In the genomic region with DNA sequence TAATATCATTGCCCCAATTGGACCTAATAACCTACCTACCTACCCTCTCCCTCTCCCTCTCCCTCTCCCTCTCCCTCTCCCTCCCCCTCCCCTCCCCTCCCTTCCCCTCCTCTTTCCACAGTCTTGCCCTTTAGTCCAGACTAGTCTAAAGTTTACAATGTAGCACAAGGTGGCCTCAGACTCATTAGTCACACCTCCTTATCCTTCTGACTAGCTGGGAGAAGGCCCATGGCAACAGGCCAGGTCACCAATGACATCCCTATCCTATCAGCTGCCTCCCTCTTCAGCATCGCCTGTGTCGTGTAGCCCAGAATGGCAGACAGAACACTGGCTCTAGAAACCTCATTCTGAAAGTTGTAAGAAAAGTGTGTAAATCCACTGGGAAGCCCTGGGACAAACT, we compare ENCODE assay signal across 11 mouse cellular contexts. TPM values are rescaled to one million over a fixed set of nuclear protein-coding genes. Genes with fewer than 3 reads are reported as not detected.
DNase-seq lines count a peak whose midpoint lies in the region; ATAC-seq lines count a peak whose summit lies in the region.
"Had no signal": no experiment of that assay in that cellular context is flagged by ENCODE, and none has a peak within 500 bp of the region (broad histone marks: within the 10 kb centered on the region; RNA-seq: fewer than 3 reads in every experiment).

No protein-coding gene starts in this region.

- no peak overlapping the region for H3K4me2 ChIP-seq in forebrain, embryonic 13.5 days
- H3K4me2 ChIP-seq in forebrain, embryonic 15.5 days (replicated peaks): no peak overlapping the region
- H3K4me2 ChIP-seq in kidney, embryonic 14.5 days (replicated peaks; ENCODE audit: low read depth, low read length): no peak overlapping the region

- H3K36me3 ChIP-seq in forebrain, embryonic 13.5 days (ENCODE audit: poor library complexity, severe bottlenecking): no peaks in the 10 kb centered on the region
- no peaks in the 10 kb centered on the region for H3K36me3 ChIP-seq in forebrain, embryonic 15.5 days
- no peaks in the 10 kb centered on the region for H3K36me3 ChIP-seq in kidney, embryonic 14.5 days (ENCODE audit: control insufficient read depth, insufficient read depth, low read length)

- H3K4me3 ChIP-seq in forebrain, embryonic 13.5 days: no peak overlapping the region
- no peak overlapping the region for H3K4me3 ChIP-seq in forebrain, embryonic 15.5 days
- no peak overlapping the region for H3K4me3 ChIP-seq in kidney, embryonic 14.5 days (ENCODE audit: low read length)
- H3K4me3 ChIP-seq: left cerebral cortex, adult 2 months had no signal

- H3K27me3 ChIP-seq in forebrain, embryonic 13.5 days: no peaks in the 10 kb centered on the region
- no peaks in the 10 kb centered on the region for H3K27me3 ChIP-seq in forebrain, embryonic 15.5 days
- H3K27me3 ChIP-seq in kidney, embryonic 14.5 days (ENCODE audit: control insufficient read depth, insufficient read depth, low read length): no peaks in the 10 kb centered on the region

- no peaks in the 10 kb centered on the region for H3K4me1 ChIP-seq in forebrain, embryonic 13.5 days
- peaks cover 8% of the 10 kb centered on the region for H3K4me1 ChIP-seq in forebrain, embryonic 15.5 days
- no peaks in the 10 kb centered on the region for H3K4me1 ChIP-seq in kidney, embryonic 14.5 days (ENCODE audit: control insufficient read depth, insufficient read depth, low read length)

- no peak overlapping the region for H3K27ac ChIP-seq in forebrain, embryonic 13.5 days
- no peak overlapping the region for H3K27ac ChIP-seq in forebrain, embryonic 15.5 days (replicated peaks)
- H3K27ac ChIP-seq in kidney, embryonic 14.5 days (ENCODE audit: low read depth, low read length): no peak overlapping the region

- H3K9ac ChIP-seq in forebrain, embryonic 13.5 days: no peak overlapping the region
- no peak overlapping the region for H3K9ac ChIP-seq in forebrain, embryonic 15.5 days (replicated peaks)
- no peak overlapping the region for H3K9ac ChIP-seq in kidney, embryonic 14.5 days (ENCODE audit: low read depth, low read length)

- no peaks in the 10 kb centered on the region for H3K9me3 ChIP-seq in forebrain, embryonic 13.5 days (replicated peaks)
- H3K9me3 ChIP-seq in forebrain, embryonic 15.5 days: no peaks in the 10 kb centered on the region
- no peaks in the 10 kb centered on the region for H3K9me3 ChIP-seq in kidney, embryonic 14.5 days (ENCODE audit: control insufficient read depth, low read length)

- ATAC-seq in forebrain, embryonic 13.5 days: peak; percentile 23
- ATAC-seq in forebrain, embryonic 15.5 days (replicated peaks): no peak; the same call in 1 of the 2 replicates
- ATAC-seq in kidney, embryonic 14.5 days (ENCODE audit: low FRiP score, low TSS enrichment): no peak
- ATAC-seq: lung, postnatal 0 days had no signal

- DNase-seq in kidney, postnatal 10 days: peak; percentile 9
- peak; percentile 32 for DNase-seq in retina, postnatal 1 day
- no peak for DNase-seq in retina, embryonic 14.5 days (ENCODE audit: low spot score)
- peak; percentile 59 for DNase-seq in testis, postnatal 10 days (ENCODE audit: low spot score)
- DNase-seq in adipocyte (ENCODE audit: low spot score): no peak

- 46% methylated on average over 2 of the region's 2 CpGs for whole genome bisulfite sequencing in forebrain, embryonic 13.5 days
- WGBS in forebrain, embryonic 15.5 days: 57% methylated on average over 2 of the region's 2 CpGs
- 58% methylated on average over 2 of the region's 2 CpGs for WGBS in kidney, embryonic 14.5 days

RNA-seq across cellular contexts. Expression of gene Syt16, which starts 58.7 kb away (rescaled TPM):
- 24.1 and 31.1 TPM in 2 replicates for polyA plus RNA-seq in forebrain, embryonic 13.5 days (2015; fragmentation: Nextera tagmentation; extraction: Ambion mirVana)
- 55.0 and 66.8 TPM in 2 replicates for polyA plus RNA-seq in forebrain, embryonic 15.5 days (2015; fragmentation: Nextera tagmentation; extraction: Ambion mirVana)
- polyA plus RNA-seq in kidney, embryonic 14.5 days (2014; fragmentation: Nextera tagmentation; extraction: Ambion mirVana): 0.24 and 1.2 TPM in 2 replicates
- polyA plus RNA-seq: small intestine, adult 2 months had no signal

Comparison
In these comparisons a context has a peak if more than half of its experiments do, and no peak if none do; other contexts are left out.
1. DNase-seq: peak in kidney, postnatal 10 days (single experiment), retina, postnatal 1 day (single experiment) and testis, postnatal 10 days (single experiment); none in retina, embryonic 14.5 days (single experiment) and adipocyte (single experiment).
2. RNA of gene Syt16, which starts 58.7 kb away (polyA plus RNA-seq): 55.0 to 66.8 TPM in forebrain, embryonic 15.5 days and 24.1 to 31.1 TPM in forebrain, embryonic 13.5 days; 0.24 to 1.2 TPM in kidney, embryonic 14.5 days; every median in the first group is over 10 times any median in the second.